Mouse (Mus musculus): ENCODE measurements around the gene L3mbtl3.

The L3mbtl3 gene

GRCm38 (mm10) chr10:26375790-26376545 lies at the start of gene L3mbtl3:
L3mbtl3 (minus strand) TSS chr10:26375971.
- DNase-seq, result peak; percentile 86 to 88

GRCm38 (mm10) chr10:26421168-26421567 lies 45.4 kb upstream of the L3mbtl3 start:
- DNase-seq, result no peak

- DNase-seq, result no peak
These were observed 12.9 kb upstream of the L3mbtl3 start for GRCm38 (mm10) chr10:26388656-26389055.

GRCm38 (mm10) chr10:26377332-26377602 lies 1.5 kb upstream of the L3mbtl3 start:
- DNase-seq, result no peak

GRCm38 (mm10) chr10:26376546-26377331 lies 968 bp upstream of the L3mbtl3 start:
- DNase-seq, result peak; percentile 45 to 52

GRCm38 (mm10) chr10:26375351-26375751 lies 420 bp downstream of the L3mbtl3 start:
- peak in 1 of 2 experiments; percentile 62 for DNase-seq

- DNase-seq, result peak; percentile 64 to 72
These were observed 1.1 kb downstream of the L3mbtl3 start for GRCm38 (mm10) chr10:26374436-26375311.

GRCm38 (mm10) chr10:26373951-26374435 lies 1.8 kb downstream of the L3mbtl3 start:
- DNase-seq, result peak; percentile 64 to 69

- peak; percentile 87 to 91 for DNase-seq
These were observed 2.5 kb downstream of the L3mbtl3 start for GRCm38 (mm10) chr10:26372940-26373931.

GRCm38 (mm10) chr10:26371416-26371815 lies 4.4 kb downstream of the L3mbtl3 start:
- no peak for DNase-seq

- no peak for DNase-seq
These were observed 10.8 kb downstream of the L3mbtl3 start for GRCm38 (mm10) chr10:26364942-26365341.

- DNase-seq, result peak; percentile 45 to 47
These were observed 11.4 kb downstream of the L3mbtl3 start for GRCm38 (mm10) chr10:26364326-26364856.

- no peak for DNase-seq
These were observed 12.2 kb downstream of the L3mbtl3 start for GRCm38 (mm10) chr10:26363605-26364004.

GRCm38 (mm10) chr10:26358798-26359197 lies 17.0 kb downstream of the L3mbtl3 start:
- no peak for DNase-seq

GRCm38 (mm10) chr10:26358231-26358630 lies 17.5 kb downstream of the L3mbtl3 start:
- no peak for DNase-seq

GRCm38 (mm10) chr10:26353781-26354180 lies 22.0 kb downstream of the L3mbtl3 start:
- no peak for DNase-seq

- no peak for DNase-seq
These were observed 24.5 kb downstream of the L3mbtl3 start for GRCm38 (mm10) chr10:26351129-26351738.

- DNase-seq, result no peak
These were observed 25.6 kb downstream of the L3mbtl3 start for GRCm38 (mm10) chr10:26350153-26350552.

- no peak for DNase-seq
These were observed 28.2 kb downstream of the L3mbtl3 start for GRCm38 (mm10) chr10:26347614-26348013.

GRCm38 (mm10) chr10:26345879-26346278 lies 29.9 kb downstream of the L3mbtl3 start:
- DNase-seq, result no peak

- DNase-seq, result no peak
These were observed 37.8 kb downstream of the L3mbtl3 start for GRCm38 (mm10) chr10:26337896-26338503.
